Mouse (Mus musculus) right cerebral cortex, postnatal 4 days (tissue): ENCODE measurements around the gene Brinp3.
"Not testable (repeated sequence)": the region's sequence is repeated elsewhere in the genome, so short reads cannot be mapped to it uniquely, and the experiment has no call there.

Experiments used
- DNase-seq: peaks from one replicate; pipeline ENCODE4 v3.0.0-alpha.2; 2022

Gene Brinp3

DNA sequence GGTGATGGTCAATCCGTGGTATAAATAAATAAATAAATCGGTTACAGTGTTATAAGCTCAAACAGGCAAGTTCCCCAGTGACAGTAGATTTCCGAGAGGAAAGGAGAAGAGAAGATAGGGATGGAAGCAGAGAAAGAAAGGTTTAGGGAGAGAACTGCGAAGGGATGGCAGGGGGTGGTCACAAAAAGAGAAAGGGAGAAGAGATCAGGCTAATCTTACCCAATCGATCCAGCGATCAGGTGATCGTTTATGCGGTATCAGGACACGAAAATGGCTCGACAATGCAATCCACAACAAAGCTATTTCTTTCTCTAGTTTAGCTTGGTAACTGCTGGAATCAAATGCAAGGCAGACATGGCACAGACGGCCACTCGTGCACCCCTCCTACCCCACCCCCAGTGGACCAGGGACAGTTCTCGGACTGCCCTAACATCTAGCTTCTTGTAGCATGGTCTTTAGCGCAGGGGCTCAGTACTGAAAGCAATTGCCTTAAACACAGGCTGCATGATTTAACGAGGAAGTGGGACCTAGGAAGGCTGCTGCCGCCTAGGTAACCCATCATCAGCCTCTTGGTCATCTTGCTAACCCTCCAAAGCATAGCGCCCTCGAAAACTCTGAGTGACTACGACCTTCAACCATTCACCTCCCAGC, at the start of gene Brinp3:
TSS of gene Brinp3 (plus strand) at position 80 of the 651 bp plus-strand sequence.
- DNase-seq = peak; percentile 44

DNA sequence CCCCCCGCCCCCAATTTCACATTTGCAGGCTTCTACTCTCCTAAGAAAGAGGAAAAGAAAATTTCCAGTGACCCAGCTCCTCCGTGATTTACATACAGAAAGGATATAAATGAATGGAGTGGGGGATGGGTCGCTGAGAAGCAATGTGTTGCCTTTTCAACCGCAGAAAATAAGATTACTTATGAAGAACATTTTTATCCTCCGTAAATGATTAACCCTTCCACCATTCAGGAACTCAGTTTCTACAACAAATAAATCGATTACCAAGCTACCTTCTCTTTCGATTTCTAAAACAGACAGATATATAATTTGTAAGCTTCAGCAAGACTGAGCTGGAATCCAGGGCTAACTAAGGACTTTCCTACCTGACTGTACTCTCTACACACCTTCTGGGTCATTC, 339 bp upstream of the Brinp3 start:
- peak; percentile 43 for DNase-seq

DNA sequence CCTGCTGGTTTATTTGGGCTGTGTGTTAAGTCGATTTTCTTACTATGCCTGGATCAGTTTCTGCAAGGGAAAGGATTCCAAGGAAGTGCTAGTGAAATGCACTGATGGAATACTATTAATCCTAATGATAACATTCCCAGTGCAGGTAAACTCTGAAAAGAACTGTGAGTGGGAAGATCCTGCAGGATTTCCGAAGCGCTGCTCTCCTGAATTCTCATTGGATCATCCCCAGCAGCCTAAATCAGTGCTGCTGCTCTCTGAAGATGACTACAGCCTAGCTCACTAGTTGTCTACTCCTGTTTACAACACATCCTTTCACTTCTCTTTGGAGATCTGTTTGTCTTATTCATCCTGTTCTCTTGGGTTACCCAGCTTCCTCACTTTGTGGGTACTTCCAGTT, 826 bp downstream of the Brinp3 start:
- peak; percentile 11 for DNase-seq

DNA sequence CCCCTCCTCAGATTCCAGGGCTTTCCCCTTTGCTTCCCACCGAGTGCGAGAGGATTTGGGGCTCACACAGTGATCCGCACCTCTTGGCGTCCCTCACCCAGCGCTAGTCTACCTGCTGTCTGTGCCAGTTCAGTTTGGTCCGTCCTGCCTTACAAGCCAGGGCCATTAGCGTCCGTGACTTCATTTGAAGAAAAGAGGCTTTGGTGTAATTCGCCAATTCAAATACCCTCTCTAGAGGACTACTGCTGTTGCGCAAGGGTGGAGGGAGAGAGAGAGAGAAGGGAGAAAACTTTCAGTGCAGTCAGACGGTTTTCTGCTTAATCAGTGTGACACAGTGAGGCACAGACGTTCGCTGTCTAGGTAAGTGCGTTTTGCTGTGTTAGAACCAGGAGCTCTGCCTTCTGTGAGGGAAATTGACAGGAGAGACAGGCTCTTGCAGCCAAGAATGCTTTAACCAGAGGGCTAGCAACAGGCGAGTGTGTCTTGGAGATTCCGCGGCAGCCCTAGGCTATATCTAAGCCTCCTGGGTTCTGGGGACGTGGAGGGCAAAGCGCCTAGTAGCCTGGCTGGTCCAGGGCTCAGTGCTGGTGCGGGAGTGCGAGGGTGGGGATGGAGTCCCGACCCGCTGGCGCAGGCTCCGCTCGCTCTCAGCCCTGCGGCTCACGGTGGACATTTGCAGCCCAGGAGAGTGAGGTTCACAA, 3.0 kb downstream of the Brinp3 start:
- peak; percentile 39 for DNase-seq

DNA sequence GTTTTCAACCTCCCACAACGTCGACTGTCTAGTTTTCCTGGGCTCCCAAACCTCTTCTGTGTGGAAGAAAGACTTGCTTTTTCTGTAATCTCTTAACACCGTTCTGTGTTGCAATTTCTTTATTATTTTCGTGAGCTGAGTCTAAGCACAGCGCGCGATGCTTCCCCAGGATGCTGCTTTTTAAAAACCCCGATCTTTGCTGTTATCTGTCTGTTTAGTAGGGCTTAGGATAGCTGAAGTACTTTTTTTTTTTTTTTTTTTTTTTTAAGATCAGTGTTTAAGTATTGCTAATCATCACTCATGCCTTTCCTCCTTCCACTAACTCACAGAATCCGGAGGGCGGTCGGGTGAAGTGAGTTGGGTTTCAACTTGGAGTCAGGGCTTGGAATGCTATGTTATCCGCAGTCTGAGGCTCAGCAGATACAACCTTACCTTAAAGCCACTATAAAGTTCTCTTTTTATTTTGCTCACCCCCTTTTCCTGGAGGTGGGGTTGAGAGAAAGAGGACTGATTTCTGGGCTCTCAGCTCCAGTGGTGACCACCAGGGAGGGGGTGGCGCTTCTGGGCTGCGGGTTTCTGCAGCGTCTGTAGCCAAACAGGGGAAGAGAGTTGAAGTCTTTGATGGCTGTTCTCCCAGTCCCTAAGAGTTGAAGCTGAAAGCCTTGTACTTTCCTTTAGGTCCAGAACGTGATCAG, 3.7 kb downstream of the Brinp3 start:
- DNase-seq = peak; percentile 22

DNA sequence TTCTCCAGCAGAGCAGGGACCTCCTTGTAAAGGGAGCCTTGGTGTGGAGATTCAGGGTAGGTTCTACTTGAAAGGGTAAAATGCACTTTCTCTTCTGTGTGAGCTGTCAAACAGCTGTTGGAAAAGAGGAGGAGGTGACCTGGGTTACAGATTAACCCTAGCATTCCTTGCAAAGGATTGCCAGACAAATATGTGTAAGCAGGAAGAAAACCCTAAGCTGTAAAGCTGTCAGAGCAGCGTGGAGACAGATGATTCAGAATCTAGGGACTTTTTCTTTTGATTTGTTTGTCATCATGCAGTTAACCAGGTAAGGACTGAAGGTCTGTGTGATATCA, 4.2 kb downstream of the Brinp3 start:
- DNase-seq = no peak

DNA sequence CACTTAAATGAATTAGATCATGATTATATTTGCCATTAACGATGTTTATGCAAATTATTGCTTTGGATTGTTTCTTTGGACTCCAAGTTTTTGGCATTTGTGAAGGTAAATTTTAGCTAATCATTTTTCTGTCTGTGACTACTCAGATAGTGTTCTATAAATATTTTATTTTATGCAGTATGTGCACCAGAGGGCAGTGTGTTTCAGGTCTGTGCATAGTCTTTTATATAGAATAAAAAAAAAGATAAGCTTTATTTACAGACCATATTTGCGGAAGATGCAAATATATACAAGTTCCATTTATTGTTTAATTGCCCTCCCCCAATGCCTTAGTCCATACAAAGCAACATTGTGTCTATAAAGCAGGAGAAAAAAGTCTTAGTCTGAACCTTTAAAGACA, 20.8 kb downstream of the Brinp3 start:
- DNase-seq = no peak

DNA sequence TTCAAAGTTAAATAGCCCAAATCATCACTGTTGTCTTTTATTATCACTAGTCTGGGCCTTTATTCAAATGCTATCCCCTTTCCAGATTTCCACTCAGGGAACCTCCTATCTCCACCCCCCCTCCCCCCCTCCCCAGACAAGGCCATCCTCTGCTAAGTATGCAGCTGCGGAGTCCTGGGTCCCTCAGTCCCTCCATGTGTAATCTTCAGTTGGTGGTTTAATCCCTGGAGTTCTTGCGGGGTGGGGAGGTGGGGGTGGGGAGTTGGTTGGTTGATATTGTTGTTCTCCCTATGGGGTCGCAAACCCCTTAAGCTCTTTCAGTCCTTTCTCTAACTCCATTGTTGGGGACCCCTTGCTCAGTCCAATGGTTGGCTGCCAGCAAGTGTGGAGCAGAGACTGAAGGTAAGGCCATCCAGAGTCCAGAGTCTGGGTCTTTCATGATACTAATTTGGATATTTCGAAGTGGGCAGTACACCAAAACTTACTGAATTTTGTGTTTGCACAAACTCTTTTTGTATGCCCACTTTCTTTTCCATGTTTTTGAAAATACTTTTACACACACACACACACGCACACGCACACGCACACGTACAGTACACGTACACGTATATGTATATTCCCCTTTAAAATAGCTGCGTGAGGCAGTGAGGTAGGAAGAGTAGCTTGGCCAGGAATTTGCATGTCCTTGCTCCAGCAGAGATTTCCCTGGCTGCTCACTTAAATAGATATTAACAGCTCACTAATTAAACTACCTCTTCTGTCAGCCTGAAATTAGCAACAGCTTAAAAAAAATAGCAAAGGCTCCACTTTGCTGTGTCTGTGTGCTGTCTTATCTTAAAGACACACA, 29.4 kb downstream of the Brinp3 start:
- DNase-seq = no peak

DNA sequence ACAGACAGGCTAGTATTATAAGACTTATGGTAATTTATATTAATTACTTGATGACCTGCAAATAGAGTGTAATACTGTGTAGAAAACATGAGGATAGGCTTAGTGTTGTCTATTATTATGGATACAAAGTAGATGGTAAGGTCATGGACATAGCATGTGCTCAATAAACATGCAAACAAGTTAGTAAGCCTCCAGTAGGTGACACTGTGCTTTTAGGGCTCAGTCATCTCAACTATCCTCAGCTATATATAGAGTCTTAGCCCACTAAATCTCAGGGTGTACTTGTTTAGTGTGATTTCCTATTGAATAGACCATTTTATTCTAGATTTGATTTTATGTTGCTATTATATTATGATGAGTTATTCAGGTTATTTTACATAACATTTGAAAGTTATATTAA, 34.0 kb downstream of the Brinp3 start:
- no peak for DNase-seq

DNA sequence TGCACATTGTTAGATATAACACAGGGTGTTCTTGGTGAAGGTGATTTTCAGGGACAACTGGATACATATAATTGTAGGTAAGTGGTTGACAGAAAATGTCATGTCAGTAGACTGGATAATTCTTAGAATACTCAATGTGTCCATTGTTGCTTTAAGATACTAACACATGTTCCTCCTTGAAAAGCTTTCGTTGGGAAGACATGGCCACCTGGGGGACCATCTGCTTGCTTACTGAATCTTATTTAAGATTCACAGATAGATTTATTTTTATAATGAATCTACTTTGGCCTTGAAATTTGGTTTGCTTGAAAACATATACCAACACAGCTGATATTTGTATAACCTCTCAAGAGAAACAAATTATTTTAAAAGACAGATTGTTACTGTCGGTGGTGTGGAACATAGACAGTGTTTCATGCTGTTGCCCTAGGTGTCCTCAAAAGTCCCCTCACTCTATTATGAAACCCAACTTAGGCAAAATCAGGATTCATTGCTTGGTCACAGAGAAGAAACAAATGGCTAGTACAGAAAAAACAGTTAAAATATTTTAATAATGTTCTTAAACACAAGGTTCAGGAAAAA, 52.4 kb downstream of the Brinp3 start:
- no peak for DNase-seq

DNA sequence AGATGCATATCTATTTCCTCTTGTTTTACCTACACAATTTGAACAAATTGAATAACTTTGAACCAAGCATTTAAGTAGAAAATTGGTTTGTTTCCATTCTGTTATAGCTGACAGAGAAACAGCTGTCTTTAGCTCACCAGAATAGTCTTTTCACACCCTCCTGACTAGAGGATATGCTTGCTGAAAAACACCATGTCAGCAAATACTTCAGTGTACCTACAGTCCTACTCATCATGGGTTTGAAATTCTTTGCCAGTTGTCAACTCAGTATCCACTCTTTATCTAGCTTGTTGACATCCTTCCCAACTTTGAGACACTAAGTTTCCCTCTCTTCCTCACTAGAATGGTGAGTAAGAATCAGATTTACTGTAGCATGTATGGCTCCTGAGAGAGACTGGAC, 62.4 kb downstream of the Brinp3 start:
- no peak for DNase-seq

DNA sequence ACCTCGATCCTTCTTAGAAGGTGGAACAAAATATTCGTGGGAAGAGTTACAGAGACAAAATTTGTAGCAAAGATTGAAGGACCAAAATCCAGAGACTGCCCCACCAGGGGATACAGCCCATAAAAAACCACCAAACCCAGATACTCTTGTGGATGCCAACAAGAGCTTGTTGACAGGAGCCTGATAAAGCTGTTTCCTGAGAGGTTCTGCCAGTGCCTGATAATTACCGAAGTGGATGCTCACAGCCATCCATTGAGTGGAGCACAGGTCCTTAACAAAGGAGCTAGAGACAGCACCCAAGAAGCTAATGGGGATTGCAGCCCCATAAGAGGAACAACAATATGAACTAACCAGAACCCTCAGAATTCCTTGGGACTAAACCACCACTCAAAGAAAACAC, 67.6 kb downstream of the Brinp3 start:
- no peak for DNase-seq

DNA sequence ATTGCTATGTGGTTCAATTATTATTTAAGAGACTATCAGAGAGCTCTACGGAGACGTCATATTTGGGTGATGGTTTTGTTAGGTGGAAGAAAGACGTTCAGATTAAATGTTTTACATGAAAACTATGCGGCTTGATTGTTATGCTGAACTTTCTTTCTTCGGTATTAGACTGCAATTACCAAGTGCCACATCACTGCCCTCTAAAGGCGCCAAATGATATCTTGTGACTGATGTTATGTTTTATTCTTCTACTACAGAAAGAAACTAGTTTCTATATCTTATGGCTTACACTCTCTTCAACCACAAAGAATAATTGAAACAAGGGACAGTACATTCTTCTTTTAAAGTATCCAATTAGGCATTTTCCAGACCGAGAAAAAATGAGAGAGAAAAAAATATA, 89.6 kb downstream of the Brinp3 start:
- no peak for DNase-seq

DNA sequence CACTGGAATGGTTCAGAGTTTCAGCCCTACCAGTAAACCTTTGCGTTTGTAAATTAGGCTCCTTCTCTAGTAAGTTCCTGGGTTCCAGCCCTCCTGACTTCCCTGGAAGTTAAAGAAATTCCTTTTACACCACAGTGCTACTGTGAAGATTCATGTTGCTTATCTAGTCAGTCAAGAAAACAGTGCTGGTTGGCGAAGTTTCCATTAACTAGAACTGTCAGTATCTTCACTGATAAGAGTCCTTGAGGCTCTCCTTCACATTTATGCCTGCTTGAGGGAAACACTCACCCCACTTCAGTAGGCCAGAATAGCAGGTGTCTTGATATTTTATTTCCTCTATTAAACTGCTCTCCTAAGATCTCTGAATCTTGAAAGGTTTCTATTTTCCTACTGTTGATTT, 138.3 kb downstream of the Brinp3 start:
- no peak for DNase-seq

DNA sequence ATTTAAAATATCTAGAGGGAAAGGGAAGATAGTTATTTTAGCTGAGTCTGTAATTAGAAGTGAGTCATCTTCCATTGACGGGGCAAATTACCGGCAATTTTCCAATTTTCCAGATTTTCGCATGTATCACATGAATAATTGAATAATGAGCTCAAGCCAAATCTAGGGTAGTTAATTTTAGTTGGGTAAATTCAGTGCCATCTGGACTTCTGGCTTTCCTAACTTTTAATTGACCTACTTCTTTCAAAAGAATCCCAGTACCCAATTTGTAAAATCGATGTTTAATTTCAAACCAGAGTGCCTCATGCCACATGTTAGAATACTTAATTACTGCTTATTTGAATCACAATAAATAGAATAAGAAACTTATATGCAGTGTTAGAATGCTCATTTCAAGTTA, 162.7 kb downstream of the Brinp3 start:
- DNase-seq = no peak

DNA sequence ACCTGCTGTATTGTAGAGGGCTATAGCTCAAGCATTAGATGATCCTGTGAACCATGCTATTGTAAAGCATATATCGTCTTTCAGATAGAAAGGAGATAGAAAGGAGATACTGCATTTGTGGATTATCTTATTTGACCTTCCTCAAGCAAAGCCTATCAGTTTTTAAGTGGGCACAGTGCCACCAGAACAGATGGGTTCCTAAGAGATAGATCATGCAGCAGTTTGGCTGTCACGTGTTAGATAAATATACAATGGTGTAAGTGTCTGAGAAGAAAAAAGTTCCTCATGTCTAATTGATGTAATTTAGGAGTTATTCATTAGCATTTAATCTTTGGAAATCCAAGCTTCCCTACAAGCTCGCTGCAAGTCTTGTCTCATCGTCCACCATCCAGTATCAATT, 206.2 kb downstream of the Brinp3 start:
- DNase-seq = no peak

DNA sequence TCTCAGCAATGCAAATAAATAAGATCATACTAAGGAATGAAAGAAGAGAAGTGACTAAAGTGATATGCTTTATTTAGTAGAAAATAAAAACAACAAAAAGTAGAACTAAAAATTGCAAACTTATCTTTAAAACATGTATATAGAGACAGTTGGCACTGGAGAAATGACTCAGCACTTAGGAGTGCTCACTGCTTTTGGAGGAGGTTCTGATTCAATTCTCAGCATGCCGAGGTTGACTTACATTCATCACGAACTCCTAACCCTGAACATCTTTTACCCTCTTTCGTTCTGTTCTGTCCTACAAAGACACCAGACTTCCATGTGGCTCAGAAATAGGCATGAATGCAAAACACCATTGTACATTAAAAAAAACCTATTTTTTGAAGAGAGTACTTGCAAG, 225.0 kb downstream of the Brinp3 start:
- no peak for DNase-seq

DNA sequence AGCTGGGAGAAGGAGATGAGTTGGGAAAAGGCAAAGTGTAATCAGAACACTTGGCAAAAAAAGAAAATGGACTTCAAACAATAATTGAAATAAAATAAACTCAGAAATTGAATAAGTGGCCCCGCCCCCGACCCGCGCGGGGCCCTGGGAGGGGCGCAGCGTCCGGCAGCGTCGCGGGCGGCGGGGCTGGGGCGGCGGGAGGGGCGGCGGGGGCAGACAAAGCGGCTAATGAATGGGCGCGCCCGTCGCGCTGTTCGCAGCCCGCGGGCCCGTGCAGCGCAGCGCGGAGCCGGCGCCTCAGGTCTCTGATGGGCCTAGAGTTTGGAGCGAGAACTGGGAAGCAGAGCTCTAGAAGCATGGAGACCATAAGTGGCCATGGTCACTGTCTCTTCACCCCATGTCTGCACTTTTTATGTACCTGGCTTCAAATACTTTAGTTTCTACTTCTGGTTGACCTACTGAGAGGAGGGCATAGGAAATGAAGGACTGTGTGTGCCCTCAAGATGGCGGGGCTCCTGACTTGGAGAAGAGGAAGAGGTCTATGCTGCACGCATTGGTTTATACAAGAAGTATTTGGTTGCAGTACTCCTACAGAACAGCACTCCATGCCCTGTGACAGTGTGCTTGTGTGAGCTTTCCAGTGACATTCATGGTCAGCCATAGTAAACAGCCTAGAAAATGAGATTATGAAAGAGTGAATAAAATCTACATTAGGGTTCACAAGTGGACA, 230.4 kb downstream of the Brinp3 start:
- DNase-seq = not testable (repeated sequence)

DNA sequence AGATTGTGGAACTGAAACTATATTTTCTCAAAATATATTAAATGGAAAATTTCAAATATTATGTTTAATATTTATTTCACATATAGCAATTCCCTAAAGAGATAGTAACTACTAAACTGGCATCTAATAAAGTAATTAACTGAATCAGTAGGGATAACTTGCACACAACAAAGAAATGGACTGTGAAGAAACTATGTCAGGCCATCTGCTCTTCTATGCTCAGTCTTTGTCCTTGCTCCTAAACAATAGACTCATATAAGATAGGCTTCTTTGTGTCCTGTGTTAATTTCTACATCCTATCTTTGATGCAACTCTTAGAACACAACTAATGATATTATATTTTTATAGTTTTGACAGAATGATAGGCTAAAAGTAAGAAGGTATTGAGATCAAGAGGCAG, 256.5 kb downstream of the Brinp3 start:
- no peak for DNase-seq

DNA sequence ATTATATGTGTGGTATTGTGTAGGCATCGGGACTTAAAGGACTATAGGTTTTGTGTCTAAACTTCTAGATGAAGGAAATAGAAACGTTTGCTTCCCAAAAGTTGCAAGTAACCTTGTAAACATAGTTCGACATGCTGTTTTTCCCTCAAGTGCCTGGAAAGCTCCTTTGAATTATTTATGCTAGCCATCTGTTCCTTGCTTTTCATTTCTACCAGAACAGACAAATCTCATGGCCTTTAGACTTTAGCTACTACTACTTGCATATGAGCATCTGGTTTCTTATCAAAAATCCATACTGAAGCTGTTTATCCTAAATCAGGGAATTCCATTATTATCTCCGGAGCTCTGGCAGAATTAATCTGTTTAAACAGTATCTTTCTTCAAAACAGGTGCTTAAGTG, 288.7 kb downstream of the Brinp3 start:
- no peak for DNase-seq

DNA sequence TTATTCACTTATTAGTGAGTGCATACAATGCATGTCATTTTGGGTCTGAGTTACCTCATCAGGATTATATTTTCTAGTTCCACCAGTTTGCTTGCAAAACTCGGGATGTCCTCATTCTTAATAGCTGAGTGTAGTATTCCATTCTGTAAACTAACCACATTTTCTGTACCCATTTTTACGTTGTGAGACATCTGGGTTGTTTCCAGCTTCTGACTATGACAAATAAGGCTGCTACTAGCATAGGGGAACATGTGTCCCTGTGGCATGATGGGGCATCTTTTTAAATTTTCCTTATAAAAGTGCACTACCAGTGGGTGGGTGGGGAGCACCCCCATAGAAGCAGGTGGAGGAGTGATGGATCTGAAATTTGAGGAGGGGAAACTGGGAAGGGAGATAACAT, 292.7 kb downstream of the Brinp3 start:
- no peak for DNase-seq

DNA sequence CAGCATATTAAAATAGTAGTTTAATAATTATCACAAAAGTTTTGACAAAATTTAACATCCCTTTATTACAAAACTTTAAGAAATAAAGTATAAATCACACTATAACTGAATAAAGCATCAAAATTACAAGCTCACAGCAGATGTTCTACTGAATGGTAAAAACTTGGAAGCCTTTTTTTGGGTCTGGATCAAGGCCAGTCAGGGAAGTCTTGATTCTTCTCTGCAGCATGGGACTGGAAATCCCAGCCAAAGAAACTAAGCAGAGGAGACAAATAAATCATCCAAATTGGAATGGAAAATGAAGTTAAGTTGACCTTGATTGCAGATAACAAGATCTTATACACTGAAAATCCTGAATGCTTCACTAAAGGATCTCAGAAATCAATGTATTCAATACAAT, 298.3 kb downstream of the Brinp3 start:
- no peak for DNase-seq
